Comparison of ENCODE assay signal across 8 mouse cellular contexts in genomic region chr13:102644789-102645551, GRCm38 (mm10). TPM values are rescaled to one million over a fixed set of nuclear protein-coding genes. Genes with fewer than 3 reads are reported as not detected.
DNase-seq lines count a peak whose midpoint lies in the region; ATAC-seq and TF ChIP-seq lines count a peak whose summit lies in the region.

No protein-coding gene starts in this region.

- no peak for TF ChIP-seq EP300 in ES-Bruce4 (IDR thresholded peaks at IDR 0.05; ENCODE audit: insufficient read depth, low read depth, low read length)

- WGBS in forebrain, embryonic 14.5 days: 23% methylated on average over 17 of the region's 17 CpGs
- WGBS in liver, embryonic 12.5 days (ENCODE audit: insufficient replicate concordance): 26% methylated on average over 17 of the region's 17 CpGs

- no peaks in the 10 kb centered on the region for H3K27me3 ChIP-seq in ES-Bruce4 (ENCODE audit: control insufficient read depth, insufficient read depth, low read length, poor library complexity, severe bottlenecking)
- H3K27me3 ChIP-seq in forebrain, embryonic 14.5 days (replicated peaks; ENCODE audit: control insufficient read depth, insufficient read depth, low read length): no peaks in the 10 kb centered on the region
- H3K27me3 ChIP-seq in liver, embryonic 12.5 days (replicated peaks): no peaks in the 10 kb centered on the region

- H3K4me2 ChIP-seq in forebrain, embryonic 14.5 days (ENCODE audit: low read length): peak overlapping the region; percentile 39
- peak overlapping the region; percentile 52 for H3K4me2 ChIP-seq in liver, embryonic 12.5 days

- no peak overlapping the region for H3K9ac ChIP-seq in ES-Bruce4 (ENCODE audit: low read depth, poor library complexity, severe bottlenecking)
- H3K9ac ChIP-seq in forebrain, embryonic 14.5 days (ENCODE audit: low read length): peak overlapping the region; percentile 21; the same call in 1 of the 2 replicates
- no peak overlapping the region for H3K9ac ChIP-seq in liver, embryonic 12.5 days

- no peaks in the 10 kb centered on the region for H3K4me1 ChIP-seq in ES-Bruce4 (ENCODE audit: control insufficient read depth, insufficient read depth, low read length)
- H3K4me1 ChIP-seq in forebrain, embryonic 14.5 days (ENCODE audit: control insufficient read depth, insufficient read depth, low read length): peaks cover 9% of the 10 kb centered on the region
- no peaks in the 10 kb centered on the region for H3K4me1 ChIP-seq in liver, embryonic 12.5 days

- peak; percentile 91 for ATAC-seq in forebrain, embryonic 14.5 days
- ATAC-seq in liver, embryonic 12.5 days: no peak

- no peaks in the 10 kb centered on the region for H3K36me3 ChIP-seq in ES-Bruce4 (ENCODE audit: control insufficient read depth, insufficient read depth, low read length, poor library complexity, severe bottlenecking)
- no peaks in the 10 kb centered on the region for H3K36me3 ChIP-seq in forebrain, embryonic 14.5 days (ENCODE audit: control insufficient read depth, insufficient read depth, low read length)
- H3K36me3 ChIP-seq in liver, embryonic 12.5 days: no peaks in the 10 kb centered on the region

- no peak overlapping the region for H3K4me3 ChIP-seq in ES-Bruce4 (ENCODE audit: low read depth, low read length)
- no peak overlapping the region for H3K4me3 ChIP-seq in forebrain, embryonic 14.5 days (ENCODE audit: low read depth, low read length)
- H3K4me3 ChIP-seq in liver, embryonic 12.5 days: no peak overlapping the region

- peak; percentile 48 for DNase-seq in c-Kit-positive CD71-positive TER-119-negative erythroid progenitor cells, embryonic 14.5 days (ENCODE audit: low read depth)
- peak; percentile 94 for DNase-seq in forebrain, embryonic 14.5 days (ENCODE audit: low spot score)
- DNase-seq in heart, postnatal 14 days: peak; percentile 73 to 80
- peak; percentile 78 to 81 for DNase-seq in kidney, postnatal 36 days
- DNase-seq in natural killer cell, adult 2 months (ENCODE audit: low spot score in 2 of 2): peak; percentile 50 to 53
- peak; percentile 61 for DNase-seq in telencephalon, adult 2 months (ENCODE audit: low read depth, low spot score)

- peak; percentile 11 for TF ChIP-seq CTCF in ES-Bruce4 (IDR thresholded peaks at IDR 0.05; ENCODE audit: low read depth, low read length)

- TF ChIP-seq POLR2A in ES-Bruce4 (IDR thresholded peaks at IDR 0.05; ENCODE audit: insufficient read depth, low read length): no peak

- intact Hi-C loops in heart, postnatal 14 days (cut with DNase I): loop anchor here (5.0 to 10.0 kb wide), 4 partner anchors 120 to 1140 kb away; no protein-coding TSS in a partner anchor

- no peaks in the 10 kb centered on the region for H3K9me3 ChIP-seq in ES-Bruce4 (replicated peaks; ENCODE audit: control insufficient read depth, insufficient read depth, low read length, poor library complexity, severe bottlenecking)
- H3K9me3 ChIP-seq in forebrain, embryonic 14.5 days (replicated peaks; ENCODE audit: control insufficient read depth, low read length): no peaks in the 10 kb centered on the region
- H3K9me3 ChIP-seq in liver, embryonic 12.5 days (replicated peaks): no peaks in the 10 kb centered on the region

- H3K27ac ChIP-seq in ES-Bruce4 (ENCODE audit: insufficient read depth, low read length): no peak overlapping the region
- no peak overlapping the region for H3K27ac ChIP-seq in forebrain, embryonic 14.5 days (ENCODE audit: low read depth, low read length)
- H3K27ac ChIP-seq in liver, embryonic 12.5 days: no peak overlapping the region

RNA-seq across cellular contexts. Expression of gene Cd180, which starts 48.4 kb away (rescaled TPM):
- not detected in 2 replicates for polyA plus RNA-seq in ES-Bruce4 (2011; ENCODE audit: insufficient read depth, insufficient read length, low read depth, missing spikeins)
- polyA plus RNA-seq in forebrain, embryonic 14.5 days (2014; fragmentation: Nextera tagmentation; extraction: Ambion mirVana): 0.66 and 1.8 TPM in 2 replicates
- total RNA-seq in heart, postnatal 14 days (2021): 1 to 10 TPM in 1 of 2 experiments, under 1 TPM in 1; 0.41 to 1.2 TPM
- 1.0 and 1.2 TPM in 2 replicates for polyA plus RNA-seq in liver, embryonic 12.5 days (2016; fragmentation: Nextera tagmentation; extraction: Ambion mirVana)
